Mouse (Mus musculus) ovary, postnatal 14 days (tissue): ENCODE results near the gene Mmp27.
A peak's percentile ranks its signal among the peaks of the same experiment; 100 is the strongest.

Source experiments
- DNase-seq: peaks from one replicate; pipeline ENCODE4 v3.0.0; 2022; ENCODE audit warnings: low spot score

Gene Mmp27

DNA sequence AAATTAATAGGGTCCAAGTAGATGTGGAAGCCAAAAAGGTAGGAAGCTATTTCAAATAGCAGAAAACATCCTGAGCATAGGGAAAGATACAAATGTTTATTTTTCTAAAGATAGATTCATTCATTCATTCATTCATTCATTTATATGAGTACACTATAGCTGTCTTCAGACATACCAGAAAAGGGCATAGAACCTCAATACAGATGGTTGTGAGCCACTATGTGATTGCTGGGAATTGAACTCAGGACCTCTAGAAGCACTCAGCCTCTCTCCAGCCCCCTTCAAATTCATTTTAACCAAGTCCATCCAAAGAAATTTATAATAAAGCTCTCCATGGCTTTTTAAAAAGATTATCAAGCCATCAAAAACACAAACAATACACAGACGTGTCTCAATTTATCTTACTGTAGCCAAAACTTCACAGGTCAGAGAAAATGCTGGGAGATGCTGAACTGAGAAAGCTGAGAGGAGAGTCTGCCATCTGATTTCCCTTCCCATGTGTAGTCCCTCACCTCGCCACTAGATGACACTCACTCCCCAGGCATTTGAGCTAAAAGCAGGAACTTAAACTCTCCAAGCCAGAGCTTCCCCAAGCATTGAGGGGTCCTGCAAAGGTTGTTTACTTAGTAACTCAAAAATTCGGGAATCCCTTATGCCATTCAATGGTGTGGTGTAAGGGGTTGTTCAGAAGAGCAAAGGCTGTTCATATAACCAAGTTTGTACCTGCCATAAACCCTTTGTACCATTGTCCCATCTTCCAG lies 32.0 kb downstream of the Mmp27 start:
- peak; percentile 68 for DNase-seq

DNA sequence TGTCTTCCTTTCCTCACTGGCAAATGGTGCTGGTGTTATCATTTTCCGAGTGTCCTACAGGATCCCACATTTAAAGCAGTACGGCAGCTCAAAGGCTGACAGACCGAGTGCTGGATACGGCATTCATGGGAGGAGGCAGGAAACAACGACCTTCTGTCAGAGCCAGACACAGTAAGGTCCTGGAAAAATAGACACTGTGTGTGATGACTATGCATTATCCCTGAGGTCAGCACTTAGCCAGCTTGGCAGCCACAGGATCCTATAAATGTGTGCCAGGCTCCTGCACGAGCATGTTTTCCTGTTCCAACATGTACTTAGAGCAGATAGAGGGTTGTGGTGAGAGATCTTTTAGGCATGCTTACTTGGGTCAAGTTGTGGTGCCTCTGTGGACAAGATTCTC lies 32.8 kb downstream of the Mmp27 start:
- DNase-seq: no peak

DNA sequence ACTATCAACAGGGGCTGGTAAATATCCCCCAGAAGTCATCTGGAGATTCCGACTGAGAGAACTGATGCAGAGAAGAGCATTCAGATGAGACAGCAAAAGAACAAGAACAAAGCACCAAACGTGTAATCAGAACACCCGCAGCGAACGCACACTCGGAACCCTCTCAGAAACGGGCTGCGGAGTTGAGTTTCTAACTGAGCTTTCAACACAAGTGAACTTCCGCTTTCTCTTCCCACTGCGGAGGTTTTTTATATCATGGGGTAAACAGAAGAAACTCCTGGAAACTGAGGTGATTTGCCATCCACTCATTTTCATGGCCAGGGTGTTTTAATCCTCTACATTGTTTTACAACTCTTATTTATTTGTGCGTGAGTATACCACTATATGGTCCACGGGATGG lies 34.4 kb downstream of the Mmp27 start:
- DNase-seq: no peak

DNA sequence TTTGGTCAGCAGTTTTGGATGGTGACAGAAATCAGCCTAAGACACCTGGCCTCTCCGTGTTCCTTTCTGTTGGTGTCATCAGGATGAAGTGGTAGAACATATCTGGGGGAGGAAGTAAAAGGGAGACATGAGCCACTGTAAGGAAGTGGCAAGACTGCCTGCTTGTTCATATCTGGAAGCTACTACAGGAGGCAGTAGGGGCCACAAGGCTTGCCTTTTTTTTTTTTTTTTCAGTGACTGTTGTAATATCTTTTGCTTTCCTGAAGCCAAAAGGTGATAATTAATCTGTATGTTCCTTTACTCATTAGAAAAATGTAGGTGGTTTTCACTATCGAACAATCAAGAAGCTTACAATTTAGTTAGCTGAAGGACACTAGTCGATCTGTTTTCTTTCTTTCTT lies 51.4 kb downstream of the Mmp27 start:
- no peak for DNase-seq

DNA sequence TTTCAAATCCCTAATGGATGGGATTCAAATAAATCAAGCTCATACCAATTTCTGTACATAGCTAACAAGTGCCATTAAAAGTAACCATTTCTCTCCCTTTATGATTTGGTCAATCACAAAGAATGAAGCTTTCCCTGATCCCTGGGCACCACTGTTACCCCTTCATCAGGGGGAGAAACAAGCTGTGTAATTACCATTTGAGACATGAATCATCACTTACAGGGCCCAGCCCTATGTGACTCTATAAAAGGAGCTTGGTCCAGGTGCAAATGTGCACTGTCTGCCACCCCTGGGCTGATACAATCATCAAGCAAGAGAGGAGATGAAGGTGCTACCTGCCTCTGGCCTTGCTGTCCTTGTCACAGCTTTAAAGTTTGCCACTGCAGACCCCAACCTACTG lies 56.7 kb downstream of the Mmp27 start, which contains the start of gene Mmp20:
Mmp20 (plus strand) TSS at position 301 of the 400 bp plus-strand sequence.
- no peak for DNase-seq
